Comparison of ENCODE assay signal across 8 mouse cellular contexts in the genomic region with DNA sequence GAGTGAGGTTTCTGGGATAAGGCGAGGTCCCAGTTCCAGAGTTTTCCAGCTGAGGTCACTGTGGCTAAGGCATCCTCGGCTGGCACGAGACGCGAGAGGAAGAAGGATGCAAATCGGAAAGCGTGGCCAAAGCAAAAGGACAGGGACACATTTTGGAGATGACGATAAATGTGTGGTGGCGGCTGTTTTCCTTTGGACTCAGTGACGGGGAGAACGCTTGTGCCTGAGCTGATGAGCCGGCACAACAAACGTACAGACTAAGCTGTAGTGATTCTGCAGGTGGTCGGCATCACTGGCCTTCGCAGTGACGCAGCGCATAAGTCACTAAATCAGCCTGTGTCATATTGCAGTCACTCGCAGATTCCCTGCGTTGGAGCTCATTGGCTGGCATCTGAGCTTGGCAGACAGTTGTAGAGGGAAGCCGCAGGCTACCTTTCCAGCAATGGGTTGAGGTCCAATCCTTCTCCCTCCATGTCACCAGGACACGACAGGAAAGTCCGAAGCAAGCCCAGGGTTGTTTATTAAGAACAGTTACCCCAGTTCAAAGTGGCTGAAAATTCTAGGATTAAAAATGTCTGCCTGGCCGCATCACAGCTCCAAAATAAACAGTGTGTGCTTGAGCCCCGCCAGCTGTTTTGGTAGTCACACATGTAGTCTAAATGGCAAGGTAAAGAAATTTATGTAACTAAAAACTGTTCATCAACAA. TPM values are rescaled to one million over a fixed set of nuclear protein-coding genes. Genes with fewer than 3 reads are reported as not detected.
DNase-seq lines count a peak whose midpoint lies in the region; ATAC-seq lines count a peak whose summit lies in the region.

No protein-coding gene starts in this region.

- H3K4me1 ChIP-seq in kidney, embryonic 16.5 days (ENCODE audit: insufficient read depth, low read length) = peaks cover 5% of the 10 kb centered on the region; the same call in 1 of the 2 replicates
- H3K4me1 ChIP-seq in intestine, embryonic 15.5 days (replicated peaks) = no peaks in the 10 kb centered on the region
- peaks cover 4% of the 10 kb centered on the region; the same call in 1 of the 2 replicates for H3K4me1 ChIP-seq in hindbrain, embryonic 14.5 days (replicated peaks; ENCODE audit: control insufficient read depth, insufficient read depth, low read length)

- no peaks in the 10 kb centered on the region for H3K9me3 ChIP-seq in kidney, embryonic 16.5 days (ENCODE audit: low read length)
- no peaks in the 10 kb centered on the region for H3K9me3 ChIP-seq in intestine, embryonic 15.5 days
- no peaks in the 10 kb centered on the region for H3K9me3 ChIP-seq in hindbrain, embryonic 14.5 days (ENCODE audit: control insufficient read depth, low read length)

- H3K4me3 ChIP-seq in kidney, embryonic 16.5 days (ENCODE audit: low read length) = peak overlapping the region; percentile 32
- 0 out of 2 replicates have a peak overlapping the region, but pooled peaks have one; percentile 14 for H3K4me3 ChIP-seq in intestine, embryonic 15.5 days (replicated peaks)
- no peak overlapping the region for H3K4me3 ChIP-seq in hindbrain, embryonic 14.5 days (replicated peaks; ENCODE audit: low read length)

- H3K27ac ChIP-seq in kidney, embryonic 16.5 days (ENCODE audit: low read length) = peak overlapping the region; percentile 68
- no peak overlapping the region for H3K27ac ChIP-seq in intestine, embryonic 15.5 days
- H3K27ac ChIP-seq in hindbrain, embryonic 14.5 days = no peak overlapping the region

- DNase-seq in kidney, adult 11 months = no peak
- DNase-seq in cerebellum, postnatal 25 days = peak; percentile 36 to 46
- DNase-seq in lung, postnatal 10 days = peak; percentile 51
- no peak for DNase-seq in thymus, postnatal 25 days
- DNase-seq in hindbrain, embryonic 14.5 days (ENCODE audit: low spot score) = no peak

- H3K27me3 ChIP-seq in kidney, embryonic 16.5 days (ENCODE audit: insufficient read depth, low read length) = no peaks in the 10 kb centered on the region
- no peaks in the 10 kb centered on the region for H3K27me3 ChIP-seq in intestine, embryonic 15.5 days (replicated peaks)
- no peaks in the 10 kb centered on the region for H3K27me3 ChIP-seq in hindbrain, embryonic 14.5 days (ENCODE audit: control insufficient read depth, insufficient read depth, low read length)

- H3K36me3 ChIP-seq in kidney, embryonic 16.5 days (ENCODE audit: insufficient read depth, low read length) = no peaks in the 10 kb centered on the region
- no peaks in the 10 kb centered on the region for H3K36me3 ChIP-seq in intestine, embryonic 15.5 days
- no peaks in the 10 kb centered on the region for H3K36me3 ChIP-seq in hindbrain, embryonic 14.5 days (replicated peaks; ENCODE audit: control insufficient read depth, insufficient read depth)

- peak overlapping the region; percentile 52 for H3K4me2 ChIP-seq in kidney, embryonic 16.5 days (replicated peaks; ENCODE audit: low read depth, low read length)
- H3K4me2 ChIP-seq in intestine, embryonic 15.5 days (replicated peaks) = peak overlapping the region; percentile 43
- H3K4me2 ChIP-seq in hindbrain, embryonic 14.5 days (replicated peaks) = no peak overlapping the region

- WGBS in kidney, embryonic 16.5 days = 50% methylated on average over 24 of the region's 24 CpGs
- 59% methylated on average over 24 of the region's 24 CpGs for WGBS in intestine, embryonic 15.5 days
- 78% methylated on average over 24 of the region's 24 CpGs for WGBS in hindbrain, embryonic 14.5 days

- ATAC-seq in kidney, embryonic 16.5 days (ENCODE audit: low FRiP score, low TSS enrichment) = peak; percentile 52
- no peak for ATAC-seq in intestine, embryonic 15.5 days
- ATAC-seq in megakaryocyte-erythroid progenitor cell, adult 5-6 weeks (replicated peaks; ENCODE audit: low FRiP score, low TSS enrichment, poor library complexity, severe bottlenecking) = no peak
- ATAC-seq in hindbrain, embryonic 14.5 days (ENCODE audit: low FRiP score) = no peak

- H3K9ac ChIP-seq in kidney, embryonic 16.5 days (replicated peaks; ENCODE audit: low read length) = 0 out of 2 replicates have a peak overlapping the region, but pooled peaks have one; percentile 35
- H3K9ac ChIP-seq in intestine, embryonic 15.5 days = no peak overlapping the region
- H3K9ac ChIP-seq in hindbrain, embryonic 14.5 days = no peak overlapping the region

RNA-seq across cellular contexts. Expression of a gene that starts 39.7 kb away (rescaled TPM):
- 992 and 993 TPM in 2 replicates for polyA plus RNA-seq in kidney, embryonic 16.5 days (2015; fragmentation: Nextera tagmentation; extraction: Ambion mirVana)
- 1,058 and 1,111 TPM in 2 replicates for polyA plus RNA-seq in intestine, embryonic 15.5 days (2015; fragmentation: Nextera tagmentation; extraction: Ambion mirVana)
- 546 and 609 TPM in 2 replicates for total RNA-seq in megakaryocyte-erythroid progenitor cell, adult 5-6 weeks (2014; fragmentation: Nextera tagmentation)
- total RNA-seq in megakaryocyte-erythroid progenitor cell, adult 5-6 weeks (2017) = 348 and 446 TPM in 2 replicates
- 757 and 881 TPM in 2 replicates for polyA plus RNA-seq in hindbrain, embryonic 14.5 days (2014; fragmentation: Nextera tagmentation; extraction: Ambion mirVana)

RNA-seq across cellular contexts. Expression of a gene that starts 40.4 kb away (rescaled TPM):
- polyA plus RNA-seq in kidney, embryonic 16.5 days (2015; fragmentation: Nextera tagmentation; extraction: Ambion mirVana) = 39.1 and 39.3 TPM in 2 replicates
- polyA plus RNA-seq in intestine, embryonic 15.5 days (2015; fragmentation: Nextera tagmentation; extraction: Ambion mirVana) = 27.8 and 29.8 TPM in 2 replicates
- total RNA-seq in megakaryocyte-erythroid progenitor cell, adult 5-6 weeks (2014; fragmentation: Nextera tagmentation) = 43.1 and 46.0 TPM in 2 replicates
- total RNA-seq in megakaryocyte-erythroid progenitor cell, adult 5-6 weeks (2017) = 85.5 and 95.2 TPM in 2 replicates
- polyA plus RNA-seq in hindbrain, embryonic 14.5 days (2014; fragmentation: Nextera tagmentation; extraction: Ambion mirVana) = 20.3 and 21.8 TPM in 2 replicates

Comparison
In these comparisons a context has a peak if more than half of its experiments do, and no peak if none do; other contexts are left out.
1. DNase-seq: peak in cerebellum, postnatal 25 days (2 of 2) and lung, postnatal 10 days (single experiment); none in kidney, adult 11 months (single experiment), thymus, postnatal 25 days (single experiment) and hindbrain, embryonic 14.5 days (single experiment).